Mouse (Mus musculus): ENCODE measurements around the gene 1810049J17Rik. TPM values are rescaled to one million over a fixed set of nuclear protein-coding genes. Genes with fewer than 3 reads are reported as not detected.

1810049J17Rik gene
- 1.9 to 2.5 TPM (median 2.5 TPM) in 3 of 4 replicates, not detected in the other for total RNA-seq (2023)

DNA sequence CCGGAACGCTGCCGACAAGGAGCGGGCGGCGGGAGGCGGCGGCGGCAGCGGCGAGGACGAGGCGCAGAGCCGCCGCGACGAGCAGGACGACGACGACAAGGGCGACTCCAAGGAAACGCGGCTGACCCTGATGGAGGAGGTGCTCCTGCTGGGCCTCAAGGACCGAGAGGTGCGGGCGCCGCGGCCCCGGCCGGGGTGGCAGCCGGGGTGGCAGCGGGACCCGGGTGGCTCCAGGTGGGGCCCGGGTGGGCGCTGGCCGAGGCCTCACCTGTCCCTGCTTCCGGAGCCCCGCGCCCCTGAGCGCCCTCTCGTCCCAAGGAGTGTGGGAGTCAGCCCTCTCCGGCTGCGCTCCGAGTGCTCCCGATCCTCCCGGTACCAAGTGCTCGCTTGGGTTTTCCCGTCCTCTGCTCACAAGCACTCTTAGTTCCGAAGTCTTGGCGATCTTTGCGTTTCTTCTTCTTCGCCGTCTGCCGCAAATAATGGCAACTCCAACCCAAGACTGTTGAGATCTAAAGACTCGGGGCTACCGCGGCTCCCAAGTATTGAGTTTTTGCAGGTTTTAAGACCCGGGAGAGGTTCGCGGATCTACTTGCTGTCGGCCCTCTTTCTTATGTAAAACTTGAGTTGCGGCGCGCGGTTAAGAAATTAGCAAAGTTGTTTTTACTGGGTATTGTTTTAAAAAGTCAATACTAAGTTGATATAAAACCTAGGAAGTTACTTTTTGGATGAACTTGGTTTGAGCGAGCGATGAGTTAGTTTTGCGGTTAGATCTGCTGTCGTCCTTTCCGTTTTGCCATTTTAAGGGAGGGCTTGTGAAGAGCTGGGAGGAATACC lies at the start of gene 1810049J17Rik:
Gene 1810049J17Rik, minus strand, starts transcription at position 112 of the 834 bp plus-strand sequence.

DNA sequence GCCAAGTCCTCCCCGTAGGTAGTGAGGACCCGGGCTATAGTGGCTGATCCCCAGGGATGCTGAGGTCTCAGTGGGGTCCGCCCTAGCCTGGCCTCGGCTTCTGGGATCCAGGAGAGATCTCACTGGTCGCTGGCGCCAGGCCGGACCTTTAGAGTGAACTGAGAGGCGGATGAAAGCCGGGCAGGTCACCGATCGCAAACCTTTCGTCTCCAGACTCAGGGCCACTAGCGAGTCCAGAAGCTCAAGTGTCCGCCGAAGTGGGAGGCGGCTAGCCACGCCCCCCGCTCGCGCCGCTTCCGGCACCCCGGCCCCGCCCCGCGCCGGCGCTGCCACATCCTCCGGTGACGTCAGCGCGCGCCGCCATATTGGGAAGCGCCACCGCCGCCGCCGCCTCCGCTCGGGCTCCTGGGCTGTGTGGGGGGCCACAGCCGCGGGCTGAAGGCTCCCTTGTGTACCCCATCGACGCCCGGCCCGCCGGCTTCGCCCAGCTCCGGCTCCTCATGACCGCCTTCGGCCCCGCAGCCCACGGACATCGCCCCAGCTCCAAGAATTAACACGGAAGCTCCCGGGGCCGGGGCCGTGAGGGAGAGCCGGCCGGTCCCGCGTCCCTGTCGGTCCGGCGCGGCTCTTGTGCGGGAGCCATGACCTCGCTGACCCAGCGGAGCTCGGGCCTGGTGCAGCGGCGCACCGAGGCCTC lies 460 bp downstream of the 1810049J17Rik start, which contains the start of gene Golph3:
Gene Golph3, plus strand, starts transcription at position 360 of the 697 bp plus-strand sequence.

Other genes starting within 250 kb of the 1810049J17Rik start
- 142 to 163 TPM (median 150 TPM) in 4 replicates for gene Zfr, start 204.1 kb downstream of the 1810049J17Rik start, total RNA-seq (2023)
- gene Mtmr12, start 116.9 kb downstream of the 1810049J17Rik start, total RNA-seq (2023): 41.1 to 48.0 TPM (median 46.2 TPM) in 4 replicates
- 101 to 107 TPM (median 105 TPM) in 4 replicates for gene Golph3, start 449 bp downstream of the 1810049J17Rik start, total RNA-seq (2023)